Mouse (Mus musculus) midbrain, embryonic 13.5 days (tissue): ENCODE measurements around the gene Prss45. TPM values are rescaled to one million over a fixed set of nuclear protein-coding genes. Genes with fewer than 3 reads are reported as not detected.

ENCODE experiments used
- ATAC-seq: fragments of 200-750 bp; cut with Nextera tagmentation; 2 replicates; pipeline ENCODE4 v1.8.0; 2017; ENCODE audit warnings: mild to moderate bottlenecking, moderate TSS enrichment, moderate library complexity
- H3K27ac ChIP-seq: fragments of 300-500 bp; sonication (generic); 2 replicates; pipeline ENCODE4 v1.5.1; 2015; ENCODE audit warnings: inconsistent platforms, mild to moderate bottlenecking, moderate library complexity
- H3K27me3 ChIP-seq: fragments of 300-500 bp; sonication (generic); 2 replicates; pipeline ENCODE4 v1.6.1; 2015; ENCODE audit warnings: mild to moderate bottlenecking, inconsistent platforms
- H3K36me3 ChIP-seq: fragments of 300-500 bp; sonication (generic); 2 replicates; pipeline ENCODE4 v1.6.1; 2015; ENCODE audit warnings: mild to moderate bottlenecking, inconsistent platforms
- H3K4me1 ChIP-seq: fragments of 300-500 bp; sonication (generic); replicated peaks from 2 replicates; pipeline ENCODE4 v1.6.1; 2015; ENCODE audit warnings: inconsistent platforms
- H3K4me2 ChIP-seq: fragments of 300-500 bp; sonication (generic); replicated peaks from 2 replicates; pipeline ENCODE4 v1.6.1; 2015; ENCODE audit warnings: moderate library complexity, mild to moderate bottlenecking, inconsistent platforms
- H3K4me3 ChIP-seq: fragments of 300-500 bp; sonication (generic); replicated peaks from 2 replicates; pipeline ENCODE4 v1.5.1; 2015; ENCODE audit warnings: mild to moderate bottlenecking, inconsistent platforms
- H3K9ac ChIP-seq: fragments of 300-500 bp; sonication (generic); replicated peaks from 2 replicates; pipeline ENCODE4 v1.6.1; 2015; ENCODE audit warnings: mild to moderate bottlenecking, inconsistent platforms
- H3K9me3 ChIP-seq: fragments of 300-500 bp; sonication (generic); 2 replicates; pipeline ENCODE4 v1.6.1; 2016; ENCODE audit warnings: mild to moderate bottlenecking, inconsistent platforms
- WGBS: fragments of 180-500 bp; shearing (Covaris S2); methylation state at CpG from one replicate; pipeline ENCODE4 v1.1.7; 2015; 5-methylcytosine and 5-hydroxymethylcytosine counted together
- polyA plus RNA-seq: library from polyadenylated mRNA; unstranded; fragments of >200 nt; fragmentation: Nextera tagmentation; extraction: Ambion mirVana; gene quantifications from 2 replicates; pipeline ENCODE4 v1.2.1, GENCODE M21; 2015

The Prss45 gene
- polyA plus RNA-seq, 1 experiment from 2014 or later = not detected

GRCm38 (mm10) chr9:110826390-110826789 lies 8.0 kb upstream of the Prss45 start, which contains the start of gene Prss43:
Prss43 (plus strand) TSS chr9:110826690.
- WGBS = 94% methylated on average over 3 of the region's 3 CpGs
- Histone ChIP-seq H3K4me3 (no peak within 1 kb of the TSS), H3K9ac (no peak within 1 kb of the TSS), H3K27me3 (no peaks in the 10 kb centered on the region), H3K4me1 (no peaks in the 10 kb centered on the region), H3K27ac (no peak within 1 kb of the TSS), H3K4me2 (no peak within 1 kb of the TSS), H3K9me3 (no peaks in the 10 kb centered on the region), H3K36me3 (no peaks in the 10 kb centered on the region)
- no peak for ATAC-seq

DNA sequence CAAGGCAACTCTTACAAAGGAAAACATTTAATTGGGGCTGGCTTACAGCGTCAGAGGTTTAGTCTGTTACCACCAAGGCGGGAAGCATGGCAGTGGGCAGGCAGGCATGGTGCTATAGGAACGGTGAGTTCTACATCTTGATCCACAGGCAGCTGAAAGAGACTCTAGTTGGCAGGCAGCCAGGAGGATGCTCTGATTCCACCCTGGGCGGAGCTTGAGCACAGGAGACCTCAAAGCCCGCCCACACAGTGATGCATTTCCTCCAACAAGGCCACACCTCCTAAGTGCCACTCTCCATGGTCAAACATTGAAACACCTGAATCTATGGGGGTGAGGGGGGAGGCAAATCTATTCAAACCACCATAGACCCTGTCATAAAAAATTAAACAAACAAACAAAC lies 1.4 kb upstream of the Prss45 start:
- H3K9me3 ChIP-seq = no peaks in the 10 kb centered on the region
- H3K36me3 ChIP-seq = no peaks in the 10 kb centered on the region
- H3K27me3 ChIP-seq = no peaks in the 10 kb centered on the region
- H3K9ac ChIP-seq = no peak overlapping the region
- no peak overlapping the region for H3K4me3 ChIP-seq
- no peak overlapping the region for H3K4me2 ChIP-seq
- 0 out of 2 replicates have a peak, but pooled peaks cover 3% of the 10 kb centered on the region for H3K4me1 ChIP-seq
- WGBS = 72% methylated on average over 5 of the region's 5 CpGs
- ATAC-seq = no peak
- H3K27ac ChIP-seq = no peak overlapping the region

GRCm38 (mm10) chr9:110834961-110835360 lies 573 bp downstream of the Prss45 start:
- H3K4me2 ChIP-seq = no peak overlapping the region

GRCm38 (mm10) chr9:110836112-110836511 lies 1.7 kb downstream of the Prss45 start:
- WGBS = 46% methylated on average over 2 of the region's 2 CpGs

More at GRCm38 (mm10) chr9:110834961-110835360, 573 bp downstream of the Prss45 start:
- 49% methylated on average over 10 of the region's 10 CpGs for WGBS
- no peaks in the 10 kb centered on the region for H3K27me3 ChIP-seq
- no peak for ATAC-seq
- no peaks in the 10 kb centered on the region for H3K36me3 ChIP-seq
- H3K27ac ChIP-seq = no peak overlapping the region
- 0 out of 2 replicates have a peak, but pooled peaks cover 3% of the 10 kb centered on the region for H3K4me1 ChIP-seq
- no peak overlapping the region for H3K9ac ChIP-seq
- no peaks in the 10 kb centered on the region for H3K9me3 ChIP-seq
- no peak overlapping the region for H3K4me3 ChIP-seq

GRCm38 (mm10) chr9:110840905-110841304 lies 6.5 kb downstream of the Prss45 start:
- Histone ChIP-seq H3K4me2 (no peak overlapping the region), H3K27me3 (no peaks in the 10 kb centered on the region), H3K4me1 (0 out of 2 replicates have a peak, but pooled peaks cover 3% of the 10 kb centered on the region), H3K36me3 (no peaks in the 10 kb centered on the region), H3K27ac (no peak overlapping the region), H3K9me3 (no peaks in the 10 kb centered on the region), H3K4me3 (no peak overlapping the region), H3K9ac (no peak overlapping the region)
- ATAC-seq = no peak
- 82% methylated on average over 6 of the region's 6 CpGs for WGBS

More at GRCm38 (mm10) chr9:110836112-110836511, 1.7 kb downstream of the Prss45 start:
- Histone ChIP-seq H3K9me3 (no peaks in the 10 kb centered on the region), H3K27me3 (no peaks in the 10 kb centered on the region), H3K4me1 (0 out of 2 replicates have a peak, but pooled peaks cover 3% of the 10 kb centered on the region), H3K27ac (no peak overlapping the region), H3K4me3 (no peak overlapping the region), H3K9ac (no peak overlapping the region), H3K4me2 (no peak overlapping the region), H3K36me3 (no peaks in the 10 kb centered on the region)
- ATAC-seq = no peak

GRCm38 (mm10) chr9:110841438-110841837 lies 7.0 kb downstream of the Prss45 start:
- ATAC-seq = no peak
- Histone ChIP-seq H3K9ac (no peak overlapping the region), H3K36me3 (no peaks in the 10 kb centered on the region), H3K4me1 (no peaks in the 10 kb centered on the region), H3K27ac (no peak overlapping the region), H3K4me3 (no peak overlapping the region), H3K9me3 (no peaks in the 10 kb centered on the region), H3K4me2 (no peak overlapping the region), H3K27me3 (no peaks in the 10 kb centered on the region)
- WGBS = 93% methylated on average over 2 of the region's 2 CpGs

DNA sequence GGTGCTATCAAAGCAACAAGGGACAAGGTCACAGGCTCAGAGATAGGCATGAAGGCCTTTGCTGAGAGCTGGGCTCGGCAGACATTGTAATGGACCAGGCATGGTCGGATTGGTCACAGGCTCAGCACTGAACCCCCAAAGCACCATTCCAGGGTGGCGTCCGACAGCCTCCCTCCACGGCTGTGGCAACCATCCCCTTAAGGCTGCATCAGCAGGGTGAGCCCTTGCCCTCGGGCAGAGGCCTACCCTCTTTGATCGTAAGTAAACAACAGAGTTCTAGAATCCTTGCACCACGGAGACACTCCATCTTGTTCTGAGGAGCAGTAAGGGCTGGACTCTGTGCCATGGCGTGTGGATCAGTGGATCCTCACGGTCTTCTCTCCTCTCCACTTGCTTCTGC lies 9.8 kb downstream of the Prss45 start, which contains the start of gene Prss46:
TSS of gene Prss46 (plus strand) at position 301 of the 400 bp plus-strand sequence.
- Histone ChIP-seq H3K9ac (no peak within 1 kb of the TSS), H3K36me3 (no peaks in the 10 kb centered on the region), H3K4me2 (no peak within 1 kb of the TSS), H3K27me3 (no peaks in the 10 kb centered on the region), H3K4me1 (no peaks in the 10 kb centered on the region), H3K27ac (no peak within 1 kb of the TSS), H3K9me3 (no peaks in the 10 kb centered on the region), H3K4me3 (no peak within 1 kb of the TSS)
- ATAC-seq = no peak
- 91% methylated on average over 10 of the region's 10 CpGs for WGBS

- no peak overlapping the region for H3K4me2 ChIP-seq
- ATAC-seq = no peak
- no peak overlapping the region for H3K27ac ChIP-seq
- no peaks in the 10 kb centered on the region for H3K4me1 ChIP-seq
- H3K9me3 ChIP-seq = no peaks in the 10 kb centered on the region
- no peak overlapping the region for H3K9ac ChIP-seq
- H3K4me3 ChIP-seq = no peak overlapping the region
- H3K27me3 ChIP-seq = no peaks in the 10 kb centered on the region
- H3K36me3 ChIP-seq = no peaks in the 10 kb centered on the region
- 83% methylated on average over 7 of the region's 7 CpGs for WGBS
Measured at GRCm38 (mm10) chr9:110849162-110849561, 14.8 kb downstream of the Prss45 start.

- Histone ChIP-seq H3K4me1 (peaks cover 6% of the 10 kb centered on the region), H3K27me3 (peaks cover 25% of the 10 kb centered on the region), H3K27ac (no peak overlapping the region), H3K9ac (no peak overlapping the region), H3K9me3 (no peaks in the 10 kb centered on the region), H3K36me3 (no peaks in the 10 kb centered on the region), H3K4me2 (no peak overlapping the region), H3K4me3 (no peak overlapping the region)
- ATAC-seq = no peak
- WGBS = 74% methylated on average over 7 of the region's 7 CpGs
Measured at GRCm38 (mm10) chr9:110855903-110856302, 21.5 kb downstream of the Prss45 start.

DNA sequence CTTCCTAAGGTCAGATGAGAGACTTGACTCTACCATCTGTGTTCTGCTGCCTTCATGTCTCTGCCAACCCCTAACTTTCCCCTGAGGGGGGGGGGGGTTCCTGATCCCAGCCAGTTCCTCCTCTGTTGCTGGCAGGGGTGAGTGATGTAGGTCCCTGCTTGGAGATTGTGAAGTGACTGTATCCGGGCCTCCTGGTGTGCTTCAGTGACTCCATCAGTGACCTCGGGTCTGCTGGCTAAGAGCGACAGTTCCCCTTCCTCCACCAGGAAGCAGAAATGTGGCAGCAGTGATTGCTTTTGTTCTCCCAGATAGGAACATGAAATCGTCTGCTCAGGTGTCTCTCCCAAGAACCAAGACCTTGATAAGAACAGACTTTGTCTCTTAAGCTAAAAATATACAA lies 22.5 kb downstream of the Prss45 start:
- Histone ChIP-seq H3K27me3 (peaks cover 25% of the 10 kb centered on the region), H3K9me3 (no peaks in the 10 kb centered on the region), H3K4me1 (peaks cover 6% of the 10 kb centered on the region), H3K4me3 (no peak overlapping the region), H3K27ac (no peak overlapping the region), H3K9ac (no peak overlapping the region), H3K36me3 (no peaks in the 10 kb centered on the region), H3K4me2 (no peak overlapping the region)
- no peak for ATAC-seq
- 78% methylated on average over 4 of the region's 4 CpGs for WGBS

DNA sequence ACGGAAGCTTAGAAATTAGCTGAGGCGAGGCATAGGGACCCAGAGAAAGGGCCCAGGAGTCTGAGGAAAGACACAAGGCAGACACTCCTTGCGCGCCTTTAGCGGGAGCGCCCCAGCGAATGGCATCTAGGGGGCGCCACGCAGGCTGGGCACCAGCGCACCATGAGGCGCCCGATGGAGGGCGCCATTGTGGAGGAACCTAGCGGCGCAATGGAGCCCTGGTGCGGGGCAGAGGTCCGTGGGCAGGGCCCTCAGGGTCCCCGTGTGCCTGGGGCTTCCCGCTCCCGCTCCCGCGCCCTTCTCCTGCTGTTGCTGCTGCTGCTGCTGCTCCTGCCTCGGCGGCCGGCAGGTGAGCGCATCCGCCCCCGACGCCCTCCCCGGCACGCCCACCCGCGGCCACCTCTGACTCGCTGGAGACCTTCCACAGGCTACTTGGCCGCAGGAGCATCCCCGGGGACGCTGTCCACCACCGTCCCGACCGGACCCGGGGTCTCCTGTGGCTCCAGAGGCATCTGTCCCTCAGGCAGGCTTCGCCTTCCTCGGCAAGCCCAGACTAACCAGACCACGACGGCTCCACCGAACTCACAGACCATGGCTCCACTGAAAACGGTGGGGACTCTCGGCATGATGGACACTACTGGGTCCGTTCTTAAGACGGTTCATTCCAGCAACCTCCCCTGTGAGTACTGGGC lies 23.5 kb downstream of the Prss45 start, which contains the start of gene Prss50:
TSS of gene Prss50 (plus strand) at position 187 of the 692 bp plus-strand sequence.
- Histone ChIP-seq H3K27me3 (peaks cover 25% of the 10 kb centered on the region), H3K4me2 (peak within 1 kb of the TSS; percentile 50), H3K4me3 (peak within 1 kb of the TSS; percentile 31), H3K36me3 (no peaks in the 10 kb centered on the region), H3K27ac (no peak within 1 kb of the TSS), H3K9me3 (no peaks in the 10 kb centered on the region), H3K9ac (peak within 1 kb of the TSS; percentile 36; the same call in 1 of the 2 replicates), H3K4me1 (peaks cover 6% of the 10 kb centered on the region)
- 8% methylated on average over 48 of the region's 50 CpGs for WGBS
- no peak for ATAC-seq

GRCm38 (mm10) chr9:110858523-110858922 lies 24.1 kb downstream of the Prss45 start:
- Histone ChIP-seq H3K4me1 (peaks cover 6% of the 10 kb centered on the region), H3K9me3 (no peaks in the 10 kb centered on the region)
- WGBS = 55% methylated on average over 5 of the region's 5 CpGs

More at GRCm38 (mm10) chr9:110858523-110858922, 24.1 kb downstream of the Prss45 start:
- Histone ChIP-seq H3K4me2 (no peak overlapping the region), H3K27me3 (peaks cover 25% of the 10 kb centered on the region), H3K36me3 (no peaks in the 10 kb centered on the region), H3K4me3 (no peak overlapping the region), H3K9ac (no peak overlapping the region), H3K27ac (no peak overlapping the region)
- ATAC-seq = no peak
